Mouse (Mus musculus) layer of hippocampus, adult 18-20 months (tissue): Measurements from ENCODE around the gene Nod1. TPM values are rescaled to one million over a fixed set of nuclear protein-coding genes. Genes with fewer than 3 reads are reported as not detected.
"Not testable (repeated sequence)": the region's sequence is repeated elsewhere in the genome, so short reads cannot be mapped to it uniquely, and the experiment has no call there.

Experiments
- DNase-seq, 2 experiments: peaks; one replicate each; pipeline ENCODE4 v3.0.0; 2022; ENCODE audit warnings: low spot score in 2 of 2
- total RNA-seq, 2 experiments: library from RNA; stranded (reverse); gene quantifications; 2 replicates each; pipeline ENCODE4 v1.2.3; 2021

The Nod1 gene
- total RNA-seq, 2 experiments from 2014 or later: 4.3 to 4.8 TPM

DNA sequence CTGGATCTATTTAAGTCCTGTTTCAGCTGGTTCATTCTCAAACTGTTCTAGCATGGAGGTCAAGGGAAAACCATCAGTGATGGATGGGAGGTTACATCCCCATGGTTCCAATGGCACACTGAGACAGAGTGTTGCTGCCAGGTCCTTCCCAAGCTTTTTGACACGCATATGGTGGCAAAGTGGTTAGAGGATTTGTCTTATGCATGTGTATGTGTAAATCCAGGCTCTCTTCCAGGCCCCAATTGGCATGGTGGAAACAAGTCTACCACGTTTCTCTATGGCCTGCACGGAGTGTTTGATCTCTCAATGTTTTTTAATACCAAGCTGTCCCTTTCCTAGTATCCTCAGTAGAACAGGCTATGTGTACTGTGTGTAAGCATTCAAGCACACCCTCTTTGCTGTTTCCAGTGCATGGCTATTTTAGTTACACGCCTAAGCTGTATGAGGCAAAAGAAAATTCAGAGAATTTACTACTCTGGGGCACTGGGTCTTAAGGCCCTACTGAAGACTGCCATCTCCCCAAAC is 11.2 kb upstream of the Nod1 start:
- DNase-seq: no peak

DNA sequence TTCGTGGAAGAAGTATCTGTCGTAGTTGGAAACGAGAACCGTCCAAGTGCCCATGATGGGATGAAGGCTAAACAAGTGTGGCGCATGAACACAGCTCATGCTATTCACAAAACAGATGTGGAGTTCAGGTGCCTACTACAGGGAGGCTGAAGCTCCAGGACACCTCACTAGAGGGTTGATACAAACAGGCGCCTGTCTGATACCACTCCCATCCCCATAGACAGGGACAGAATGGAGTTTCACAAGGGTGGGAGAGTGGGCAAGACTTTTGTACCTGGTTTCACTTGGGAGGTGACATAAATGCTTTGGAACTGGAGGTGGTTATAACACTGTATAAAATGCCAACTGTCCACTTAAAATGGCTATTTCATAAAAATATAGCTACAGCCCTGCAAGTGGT is 7.0 kb upstream of the Nod1 start:
- DNase-seq: no peak

DNA sequence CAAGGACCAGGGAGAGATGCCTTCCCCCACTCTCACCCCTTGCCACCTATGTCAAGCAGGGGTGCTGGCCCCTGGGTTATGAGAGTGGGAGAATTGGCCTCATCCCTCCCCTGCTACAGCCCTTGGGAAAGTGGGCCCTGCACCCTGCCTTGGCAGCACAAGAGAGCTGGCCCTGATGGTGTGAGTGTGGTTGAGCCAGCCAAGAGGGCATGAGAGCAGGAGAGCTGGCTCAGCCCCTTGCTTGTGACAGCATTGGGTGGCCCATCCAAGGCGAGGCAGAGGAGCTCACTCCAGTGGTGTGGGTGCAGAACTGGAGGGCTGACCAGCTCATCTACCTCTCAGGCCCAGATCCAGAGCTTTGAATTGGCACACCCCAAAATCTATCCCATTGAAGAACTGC is 3.2 kb upstream of the Nod1 start:
- DNase-seq: no peak

DNA sequence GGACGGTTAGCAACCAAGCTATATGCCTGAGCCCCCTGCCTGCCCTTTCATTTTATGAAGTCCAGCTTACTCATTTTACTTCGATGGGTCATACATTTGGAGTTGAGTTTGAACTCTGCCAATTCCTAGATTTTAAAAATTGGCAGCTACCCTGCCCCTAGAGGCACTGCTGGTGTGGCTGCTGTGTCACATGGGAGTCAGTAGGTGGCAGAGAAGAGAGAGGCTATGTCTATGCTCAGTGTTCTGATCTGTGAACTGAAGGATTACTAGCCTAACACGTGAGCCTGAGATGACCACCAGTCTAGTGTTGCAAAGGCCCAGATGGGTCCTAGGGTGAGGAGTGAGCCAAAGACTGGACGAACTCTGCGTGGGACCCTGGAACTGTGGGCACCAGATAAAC is 2.1 kb upstream of the Nod1 start:
- no peak for DNase-seq

DNA sequence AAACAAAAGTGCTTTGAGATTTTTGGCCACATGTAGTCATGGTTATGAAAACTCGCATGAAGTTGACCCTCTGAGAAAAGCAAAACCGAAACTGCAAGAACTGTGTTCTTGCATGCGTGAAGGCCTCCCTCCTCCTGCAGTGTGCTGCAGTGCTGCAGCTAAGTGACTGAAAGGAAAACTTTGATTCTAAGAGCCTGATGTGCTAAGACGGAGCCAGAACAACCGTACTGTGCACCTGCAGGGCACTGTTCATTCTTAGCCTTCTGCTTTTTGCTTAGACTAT is 458 bp upstream of the Nod1 start:
- no peak for DNase-seq

DNA sequence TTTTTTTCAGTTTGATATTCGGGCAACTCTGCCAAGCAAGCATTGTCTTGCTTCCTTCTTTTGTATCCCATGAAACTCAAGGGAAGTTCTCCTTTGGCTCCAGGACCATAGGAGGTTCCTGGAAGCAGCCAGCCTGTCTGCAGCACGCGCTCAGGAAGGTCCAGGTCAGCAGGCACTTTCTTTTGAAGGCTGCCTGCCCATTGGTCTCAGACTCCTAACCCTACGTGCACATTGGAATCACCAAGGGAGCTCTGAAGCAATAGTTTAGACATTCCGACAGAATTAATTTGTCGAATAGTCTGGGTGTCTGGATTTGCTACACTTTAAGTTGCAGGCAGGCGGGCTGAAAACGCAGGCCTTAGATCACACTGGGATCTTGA is 691 bp downstream of the Nod1 start:
- no peak for DNase-seq

DNA sequence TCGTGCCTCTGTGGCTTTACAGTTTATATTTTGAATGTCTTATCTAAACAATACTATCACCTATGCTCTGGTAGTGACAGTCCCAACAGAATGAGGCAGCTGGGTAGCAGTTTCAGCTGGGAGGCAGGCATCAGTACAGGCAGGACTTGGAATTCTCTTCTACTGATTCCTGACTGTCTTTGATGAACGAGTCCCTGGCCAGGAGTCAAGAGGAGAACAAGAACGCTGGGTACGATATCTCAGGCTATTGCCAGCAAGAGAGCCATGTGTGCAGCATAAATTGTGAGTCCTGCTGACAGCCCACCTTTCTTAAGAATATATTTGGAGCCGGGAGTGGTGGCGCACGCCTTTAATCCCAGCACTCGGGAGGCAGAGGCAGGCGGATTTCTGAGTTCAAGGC is 1.9 kb downstream of the Nod1 start:
- DNase-seq: no peak

DNA sequence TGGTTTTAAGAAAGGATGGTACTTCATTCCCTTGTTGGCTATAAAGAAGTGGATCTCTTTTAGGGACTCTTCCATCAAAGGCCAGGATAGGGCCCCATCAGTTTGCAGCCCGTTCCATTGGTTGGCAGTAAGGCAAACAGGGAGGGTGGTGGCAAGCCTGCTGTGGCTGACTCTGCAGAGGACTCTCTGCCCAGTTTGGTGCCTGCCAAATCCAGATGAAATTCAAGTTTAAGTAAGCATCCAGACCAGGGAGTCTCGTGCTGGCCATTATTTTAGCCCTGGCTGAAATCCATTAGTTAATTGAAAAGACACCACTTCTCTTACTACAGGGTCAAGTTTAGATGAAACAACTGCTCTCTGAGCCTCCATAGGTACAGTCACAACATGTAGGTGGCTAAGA is 2.6 kb downstream of the Nod1 start:
- no peak for DNase-seq

DNA sequence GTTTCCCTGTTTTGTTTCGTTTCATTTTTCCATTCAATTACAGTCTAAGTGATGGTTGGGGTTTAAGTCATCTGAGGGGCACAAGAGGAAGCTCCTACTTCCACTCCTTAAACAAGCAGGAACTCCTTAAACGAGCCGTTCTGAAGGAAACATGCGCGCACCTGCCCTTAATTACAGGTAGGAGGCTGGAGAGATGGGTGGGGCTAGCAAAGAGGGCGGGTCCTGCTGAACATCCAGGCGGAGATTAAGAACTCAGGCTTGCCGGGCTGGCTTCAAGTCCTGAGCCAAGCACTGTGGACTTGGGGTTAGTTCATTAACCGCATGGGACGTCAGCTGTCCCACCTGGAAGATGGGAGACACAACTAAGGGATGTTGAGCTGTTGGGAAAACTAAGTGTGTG is 4.8 kb downstream of the Nod1 start:
- no peak for DNase-seq

DNA sequence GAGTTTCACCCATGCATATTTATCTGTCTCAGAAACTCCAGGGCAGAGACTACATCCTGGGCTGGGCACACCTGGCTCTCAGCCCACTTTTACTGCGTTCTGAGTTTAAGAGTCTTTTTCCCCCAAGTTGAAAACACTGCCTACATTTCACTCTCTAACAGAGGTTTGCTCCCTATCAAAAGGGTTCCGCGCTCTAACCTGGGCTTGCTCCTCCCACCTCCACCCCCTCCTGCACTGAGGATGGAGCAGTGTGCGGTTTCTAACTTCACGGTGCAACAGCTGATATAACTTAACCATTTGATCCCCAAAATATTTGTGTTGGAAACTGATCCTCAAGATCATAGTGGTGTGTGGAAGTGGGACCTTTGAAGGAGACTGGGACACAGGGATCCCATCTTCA is 7.2 kb downstream of the Nod1 start:
- no peak for DNase-seq

DNA sequence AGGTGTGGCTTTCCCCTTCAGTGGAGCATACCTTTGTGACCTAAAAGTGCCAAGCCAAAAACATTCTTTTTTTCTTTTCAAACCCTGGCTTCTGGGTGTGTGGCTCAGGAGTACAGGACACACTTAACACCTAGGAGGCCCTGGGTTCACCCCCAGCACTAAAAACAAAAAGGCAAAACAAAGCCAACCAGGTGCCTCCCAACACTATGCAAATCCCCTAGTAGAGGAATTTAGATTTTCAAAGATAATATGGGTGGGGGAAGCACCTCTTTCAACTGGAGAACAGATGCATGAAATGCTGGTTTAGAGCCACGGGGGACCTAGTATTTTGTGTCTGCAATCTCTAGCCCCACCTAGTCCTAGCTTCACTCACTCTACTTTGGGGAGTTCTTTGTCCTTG is 7.7 kb downstream of the Nod1 start:
- no peak for DNase-seq

DNA sequence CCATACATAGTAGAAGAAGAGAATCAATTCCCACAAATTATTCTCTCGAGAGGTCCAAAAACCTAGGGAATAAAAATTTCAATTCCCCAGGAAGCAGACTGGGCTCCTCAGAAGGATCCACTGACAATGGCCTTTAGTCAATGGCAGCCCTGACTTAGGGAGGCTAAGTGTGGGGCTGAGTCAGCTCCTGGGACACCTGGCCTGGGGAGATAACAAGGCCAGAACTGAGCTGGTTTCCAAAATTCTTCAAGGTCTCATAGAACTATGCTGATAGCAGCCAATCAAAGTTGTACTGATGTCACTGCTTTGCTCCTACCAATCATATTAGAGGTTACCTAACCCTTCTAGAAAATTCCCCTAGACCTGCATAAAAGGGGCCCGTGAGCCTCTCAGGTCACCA is 8.8 kb downstream of the Nod1 start:
- DNase-seq: no peak

DNA sequence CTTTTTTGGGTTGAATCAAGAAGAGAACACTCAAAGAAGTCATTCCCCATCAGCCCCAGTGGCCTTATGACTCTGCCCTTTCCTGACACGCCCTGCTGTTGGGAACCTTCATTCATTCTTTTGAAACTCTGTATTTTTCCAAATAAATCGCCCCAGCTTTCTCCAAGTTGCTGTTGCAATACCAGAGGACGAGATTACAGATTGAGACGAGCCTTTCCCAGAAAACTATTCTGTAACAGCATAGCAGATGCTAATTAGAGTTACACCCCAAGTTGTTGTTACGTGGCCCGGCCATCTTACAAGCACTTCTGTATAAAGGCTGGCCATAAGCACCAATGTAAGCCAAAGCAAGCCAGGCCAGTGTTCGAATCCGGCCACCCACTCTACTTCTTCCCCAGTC is 14.8 kb downstream of the Nod1 start:
- no peak for DNase-seq

DNA sequence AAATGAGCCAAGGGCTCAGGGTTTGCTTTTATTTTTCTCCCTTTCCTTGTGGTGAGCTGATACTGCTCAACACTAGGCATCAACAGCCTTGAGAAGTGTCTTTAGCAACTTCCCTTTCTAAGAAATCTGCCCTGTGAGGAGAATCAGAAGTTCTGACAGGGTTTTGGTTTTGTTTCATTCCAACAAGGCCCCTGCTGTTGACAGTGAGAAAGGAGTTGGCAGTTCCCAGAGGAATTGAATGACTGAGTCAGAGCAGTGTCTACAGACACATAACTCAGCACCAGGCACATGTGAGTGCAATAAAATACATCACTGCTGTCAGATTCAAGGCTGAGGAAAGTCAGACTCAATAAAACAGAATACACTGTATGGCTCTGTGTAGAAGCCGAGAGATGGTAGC is 16.0 kb downstream of the Nod1 start:
- no peak for DNase-seq

DNA sequence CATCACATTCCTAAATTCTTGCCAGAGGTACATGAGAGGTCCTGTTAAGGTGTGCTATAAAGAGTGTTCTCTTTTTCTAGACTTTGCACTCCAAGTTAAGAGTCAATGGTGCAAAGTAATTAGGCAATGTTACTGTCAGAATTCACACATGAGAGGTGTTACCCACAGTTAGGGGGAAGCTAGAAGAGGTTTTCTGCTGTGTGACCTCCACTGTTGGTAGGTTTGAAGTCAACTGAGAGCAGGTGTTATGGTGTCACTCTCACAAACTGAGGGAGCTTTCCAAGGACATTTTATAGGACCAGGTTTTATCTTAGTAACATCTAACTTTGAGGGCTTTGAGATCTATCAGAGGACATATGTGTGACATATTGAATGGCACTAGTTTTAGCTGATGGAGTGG is 16.5 kb downstream of the Nod1 start:
- no peak for DNase-seq

DNA sequence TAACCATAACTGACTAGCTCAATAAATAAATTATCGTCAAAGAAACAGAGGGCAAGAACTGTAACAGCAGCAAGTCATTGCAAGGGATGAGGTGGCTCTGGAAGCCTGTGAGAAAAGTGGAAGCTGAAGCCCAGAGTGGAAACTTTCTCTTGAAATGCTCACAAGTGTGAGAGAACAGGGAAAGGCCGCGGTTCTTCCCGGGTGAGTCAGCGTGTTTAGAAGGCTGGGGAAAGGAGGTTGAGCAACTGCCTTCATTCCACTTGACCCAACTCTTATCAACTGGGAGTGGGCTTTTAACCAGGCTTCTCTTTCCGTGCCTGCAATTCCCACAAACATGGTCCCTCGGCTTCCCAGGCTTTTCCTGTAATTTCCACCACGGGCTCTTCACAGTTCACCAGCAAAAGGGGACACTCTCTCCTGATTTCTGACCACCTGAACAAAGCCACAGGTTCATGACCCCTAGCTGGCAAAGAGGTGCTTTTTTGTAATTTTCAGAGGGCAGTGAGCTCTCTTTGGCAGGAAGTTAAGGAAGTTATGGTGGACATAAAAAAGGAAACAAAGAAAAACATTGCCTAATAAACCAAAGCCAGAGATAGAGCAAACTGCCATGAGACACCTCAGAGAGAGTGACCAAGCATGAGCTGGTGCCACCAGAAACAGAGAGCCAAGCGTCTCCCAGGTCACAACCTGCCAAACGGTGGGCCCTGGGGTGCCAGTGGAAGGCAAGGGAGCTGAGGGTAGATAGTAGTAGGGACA is 17.6 kb downstream of the Nod1 start:
- DNase-seq: no peak

DNA sequence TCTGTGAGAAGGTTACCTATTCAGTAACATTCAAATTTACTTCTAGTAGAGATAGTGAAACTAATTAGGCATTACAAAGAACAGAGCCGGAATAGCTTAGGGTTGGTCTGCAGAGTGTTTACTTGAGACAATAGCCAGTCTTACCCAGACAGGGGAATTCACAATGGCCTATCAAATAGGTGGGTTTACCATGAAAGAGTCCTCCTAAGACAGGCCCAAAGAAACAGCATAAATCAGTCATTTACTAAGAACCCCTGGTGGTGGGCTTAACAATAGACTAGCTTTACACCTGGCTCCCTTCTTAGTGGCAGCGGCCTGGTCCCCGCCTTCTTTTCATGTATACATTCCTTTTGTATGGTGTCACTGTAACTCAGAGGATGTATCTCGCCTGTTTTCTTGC is 19.0 kb downstream of the Nod1 start:
- not testable (repeated sequence) for DNase-seq

DNA sequence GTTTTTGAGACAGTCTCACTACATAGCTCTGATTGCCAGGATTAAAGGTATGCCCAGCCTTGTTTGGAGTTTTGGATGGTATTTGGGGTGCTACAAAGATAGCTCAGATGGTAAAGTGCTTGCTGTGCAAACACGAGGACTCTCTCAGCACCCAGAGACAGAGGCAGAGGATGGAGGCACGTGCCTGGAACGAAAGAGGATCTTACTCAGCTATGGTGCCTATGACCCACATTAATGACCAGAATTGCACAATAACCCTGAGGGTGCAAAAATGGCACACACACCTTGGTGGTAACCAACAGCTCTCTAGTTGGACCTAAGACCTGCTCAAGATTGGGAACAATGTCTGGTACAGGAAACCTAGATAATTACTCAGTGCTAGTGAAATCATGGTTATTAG is 19.9 kb downstream of the Nod1 start:
- no peak for DNase-seq

DNA sequence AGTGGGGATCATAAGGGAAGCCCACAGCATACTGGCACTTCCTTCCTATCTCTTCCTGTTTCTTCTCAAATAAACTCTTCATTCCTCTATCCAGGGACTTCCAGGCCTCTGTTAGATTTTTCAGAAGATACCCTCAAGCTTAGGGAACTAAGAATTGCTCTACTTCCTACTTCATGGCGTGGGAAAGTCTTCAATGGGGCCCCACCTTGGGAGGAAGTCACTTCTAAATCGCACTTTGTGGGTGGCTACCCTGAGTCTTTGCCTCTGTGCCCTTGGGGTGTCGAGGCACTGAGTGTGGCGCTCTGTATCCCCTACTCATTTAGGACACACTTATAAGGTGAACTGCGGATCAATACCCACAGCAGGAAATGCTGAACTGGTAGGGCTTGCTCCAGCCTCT is 23.7 kb downstream of the Nod1 start:
- DNase-seq: no peak

DNA sequence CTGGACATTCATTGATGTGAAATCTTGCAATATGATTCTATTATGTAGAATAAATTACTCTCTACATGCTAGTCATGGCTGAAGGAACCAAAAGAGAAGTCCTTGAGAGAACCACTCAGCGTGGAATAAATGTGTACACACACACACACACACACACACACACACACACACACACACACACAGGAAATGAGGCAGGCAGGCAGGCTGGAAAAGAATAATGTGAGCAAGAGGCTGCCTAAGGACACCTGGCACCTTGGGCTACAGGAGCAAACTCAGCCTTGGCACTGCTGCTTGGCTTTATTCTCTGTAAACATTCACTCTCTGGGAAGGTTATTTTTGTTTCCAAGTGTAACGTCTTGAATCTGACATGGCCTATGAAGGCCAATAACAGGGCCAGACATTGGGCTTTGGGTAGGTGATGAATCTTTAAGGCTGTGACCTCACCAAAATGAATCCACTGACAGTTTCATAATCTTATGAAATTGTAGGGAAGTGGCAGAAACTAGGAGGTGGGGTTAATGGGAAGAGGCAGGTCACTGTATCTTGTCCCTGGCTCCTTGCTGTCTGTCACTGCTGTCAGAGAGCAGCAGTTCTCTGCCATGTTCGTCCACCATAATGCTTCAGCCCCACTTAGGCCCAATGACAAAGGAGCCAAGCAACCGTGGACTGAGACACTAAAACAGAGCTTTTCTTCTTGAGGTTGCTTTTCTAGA is 26.0 kb downstream of the Nod1 start:
- DNase-seq: no peak

DNA sequence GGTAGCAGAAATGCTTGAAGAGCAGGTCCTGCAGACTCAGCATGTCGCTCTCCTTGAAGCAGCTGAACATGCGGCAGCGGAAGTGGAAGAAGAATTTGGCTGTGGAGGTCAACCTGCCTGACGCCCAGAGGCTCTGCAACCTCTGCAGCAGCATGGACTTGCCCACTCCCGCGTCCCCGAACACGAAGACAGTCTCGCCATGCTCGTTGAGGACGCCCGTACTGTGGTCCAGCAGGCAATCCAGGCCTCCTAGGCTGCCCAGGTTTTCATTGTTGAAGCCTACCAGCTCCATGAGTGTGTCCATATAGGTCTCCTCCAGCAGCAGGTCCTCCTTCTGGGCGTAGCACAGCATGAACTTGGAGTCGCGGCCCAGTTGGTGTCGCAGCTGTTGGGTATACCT is 27.9 kb downstream of the Nod1 start:
- no peak for DNase-seq

DNA sequence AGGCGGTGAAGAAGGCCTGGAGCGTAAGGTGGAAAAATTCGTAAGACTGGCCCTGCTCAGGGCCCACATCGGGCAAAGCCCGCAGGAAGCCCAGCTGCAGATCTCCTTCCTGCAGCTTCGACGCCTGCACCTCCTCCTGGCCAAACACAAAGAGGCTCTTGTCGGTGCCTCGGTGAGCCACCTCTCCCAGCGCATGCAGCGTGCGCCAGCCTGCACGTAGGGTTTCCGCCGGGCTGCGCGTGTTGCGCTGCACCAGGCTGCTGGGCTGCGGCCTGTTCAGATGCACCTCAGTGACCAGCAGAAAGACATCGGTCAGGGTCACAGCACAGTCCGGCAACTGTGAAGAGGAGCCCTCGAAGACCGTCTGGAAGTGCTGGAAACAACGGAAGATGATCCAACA is 28.7 kb downstream of the Nod1 start:
- DNase-seq: no peak

DNA sequence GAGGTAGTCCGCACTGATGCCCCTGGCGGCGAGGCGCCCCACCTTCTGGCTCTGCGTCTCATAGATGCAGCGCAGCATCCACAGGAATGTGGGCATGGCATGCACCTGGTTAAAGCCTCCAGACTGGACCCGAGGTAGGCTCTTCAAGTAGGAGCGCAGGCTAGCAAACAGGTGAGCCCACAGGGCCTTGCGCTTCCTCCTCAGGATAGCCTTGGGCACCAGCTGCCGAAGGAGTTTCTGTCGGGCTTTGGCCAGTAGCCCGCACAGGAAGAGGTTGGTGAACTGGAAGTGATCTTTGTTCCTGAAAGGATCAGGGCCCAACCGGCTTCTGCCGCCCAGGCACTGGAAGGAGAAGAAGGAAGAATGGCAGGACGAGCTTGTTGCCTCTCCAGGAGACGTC is 29.1 kb downstream of the Nod1 start:
- DNase-seq: no peak
